Mouse (Mus musculus) ES-E14 (cell line): ENCODE measurements around the gene P4ha1. TPM values are rescaled to one million over a fixed set of nuclear protein-coding genes. Genes with fewer than 3 reads are reported as not detected.

Source experiments
- DNase-seq: peaks from one replicate; pipeline ENCODE4 v3.0.0-alpha.2; 2013; ENCODE audit warnings: low read depth, low spot score
- H3K27ac ChIP-seq: 2 replicates; pipeline ENCODE4 v1.5.1; 2012; ENCODE audit warnings: low read depth, mild to moderate bottlenecking, low read length, moderate library complexity, mixed read lengths; ENCODE audit not compliant: poor library complexity, insufficient read depth, severe bottlenecking
- H3K36me3 ChIP-seq: 2 replicates; pipeline ENCODE4 v1.6.1; 2012; ENCODE audit warnings: mild to moderate bottlenecking, low read length, moderate library complexity, mixed read lengths; ENCODE audit not compliant: control insufficient read depth, poor library complexity, insufficient read depth, severe bottlenecking
- H3K4me1 ChIP-seq, 2 experiments: fragments of 150-350 bp in 1 of 2; sonication (generic) in 1 of 2; 2 replicates each; pipeline ENCODE4 v1.6.1; 2012; ENCODE audit warnings: low read length in 2 of 2, mild to moderate bottlenecking in 1 of 2, mixed read lengths in 1 of 2; ENCODE audit not compliant: control insufficient read depth in 2 of 2, insufficient read depth in 2 of 2, poor library complexity in 1 of 2
- H3K4me3 ChIP-seq, 2 experiments: fragments of 150-350 bp in 1 of 2; sonication (generic) in 1 of 2; 2 replicates each; pipeline ENCODE4 v1.5.1; 2012; ENCODE audit warnings: low read length in 2 of 2, low read depth in 1 of 2, mild to moderate bottlenecking in 1 of 2, mixed read lengths in 1 of 2; ENCODE audit not compliant: insufficient read depth in 1 of 2, poor library complexity in 1 of 2, severe bottlenecking in 1 of 2
- H3K9ac ChIP-seq: 2 replicates; pipeline ENCODE4 v1.6.1; 2012; ENCODE audit warnings: low read depth, mild to moderate bottlenecking, low read length, mixed read lengths; ENCODE audit not compliant: poor library complexity, insufficient read depth, severe bottlenecking
- H3K9me3 ChIP-seq: fragments of 150-350 bp; sonication (generic); 2 replicates; pipeline ENCODE4 v1.6.1; 2012; ENCODE audit warnings: low read depth, mild to moderate bottlenecking, low read length; ENCODE audit not compliant: control insufficient read depth, insufficient read depth
- CHD2 ChIP-seq: IDR thresholded peaks from 2 replicates; pipeline ENCODE4 v1.6.1; 2014; ENCODE audit warnings: mild to moderate bottlenecking, low read depth, low read length, inconsistent platforms
- HCFC1 ChIP-seq: IDR thresholded peaks from 2 replicates; pipeline ENCODE4 v1.6.1; 2012; ENCODE audit warnings: low read length, inconsistent platforms, borderline replicate concordance; ENCODE audit not compliant: insufficient read depth
- MAFK ChIP-seq: IDR thresholded peaks from 2 replicates; pipeline ENCODE4 v1.6.1; 2014; ENCODE audit warnings: mild to moderate bottlenecking, low read depth, low read length, inconsistent platforms; ENCODE audit not compliant: insufficient read depth
- ZC3H11A ChIP-seq: IDR thresholded peaks from 2 replicates; pipeline ENCODE4 v1.6.1; 2012; ENCODE audit warnings: low read depth, mild to moderate bottlenecking, inconsistent platforms, low read length, borderline replicate concordance
- ZNF384 ChIP-seq: IDR thresholded peaks from 2 replicates; pipeline ENCODE4 v1.6.1; 2012; ENCODE audit warnings: low read depth, low read length, inconsistent platforms
- in situ Hi-C, 2 experiments: fragments of 600-800 bp; cut with MboI; formaldehyde crosslinking; loops; one replicate each; pipeline ENCODE4 v1.15.1; 2025; ENCODE audit warnings: low sequenced_read_pairs in 2 of 2, inconsistent platforms in 1 of 2; ENCODE audit not compliant: unreplicated experiment in 2 of 2
- total RNA-seq: library from RNA; depleted of rRNA; stranded (reverse); fragments of 300-350 nt; gene quantifications from 2 replicates; pipeline ENCODE4 v1.2.3, GENCODE M21; 2012

The P4ha1 gene
- total RNA-seq, 1 experiment, result 73.4 TPM

GRCm38 (mm10) chr10:59327316-59327710 lies 4.2 kb downstream of the P4ha1 start:
- in situ Hi-C loops, result no loop called here

DNA sequence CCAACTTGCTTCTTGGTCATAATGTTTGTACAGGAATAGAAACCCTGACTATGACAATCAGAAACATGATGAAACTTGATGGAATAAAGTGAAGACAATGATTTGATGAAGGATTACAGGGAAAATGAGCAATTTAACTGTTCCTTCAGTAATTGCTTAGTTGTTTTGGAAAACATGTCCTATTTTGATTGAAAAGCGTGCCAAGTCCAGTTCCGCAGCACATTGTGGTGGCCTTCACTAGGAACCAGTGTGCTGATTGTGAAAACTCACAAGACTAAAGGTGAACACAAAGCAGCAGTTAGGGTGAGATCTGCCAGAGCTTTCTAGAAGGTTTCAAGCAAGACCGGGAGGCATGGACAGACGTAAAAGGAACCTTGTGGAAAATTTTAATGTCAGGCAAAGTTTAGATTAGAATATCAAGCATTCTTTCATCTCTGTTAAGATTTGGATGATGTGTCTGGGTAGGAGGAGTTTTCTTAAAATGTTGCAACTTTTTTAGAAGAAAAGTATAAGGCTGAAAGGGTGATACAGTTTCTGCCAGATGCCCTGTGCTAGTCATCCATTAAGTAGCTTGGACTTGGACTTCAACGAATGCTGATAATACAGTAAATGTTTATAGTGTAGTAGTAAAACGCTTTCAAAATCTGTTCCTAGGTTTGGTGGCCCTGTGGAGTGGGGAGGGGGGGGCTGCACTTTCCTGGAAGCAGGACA lies 8.6 kb downstream of the P4ha1 start:
- Histone ChIP-seq H3K4me1 (peaks cover 0 to 3% of the 10 kb centered on the region in 2 experiments; a peak in 1 of 4 replicates), H3K27ac (no peak overlapping the region), H3K4me3 (no peak overlapping the region), H3K36me3 (no peaks in the 10 kb centered on the region), H3K9ac (no peak overlapping the region), H3K9me3 (no peaks in the 10 kb centered on the region)
- in situ Hi-C loops, result no loop called here
- DNase-seq, result no peak
- no peak for TF ChIP-seq CHD2
- no peak for TF ChIP-seq HCFC1
- no peak for TF ChIP-seq MAFK
- no peak for TF ChIP-seq ZC3H11A
- no peak for TF ChIP-seq ZNF384

More at GRCm38 (mm10) chr10:59327316-59327710, 4.2 kb downstream of the P4ha1 start:
- Histone ChIP-seq H3K27ac (no peak overlapping the region), H3K9ac (no peak overlapping the region), H3K36me3 (no peaks in the 10 kb centered on the region), H3K9me3 (no peaks in the 10 kb centered on the region), H3K4me1 (peaks cover 0 to 7% of the 10 kb centered on the region in 2 experiments; a peak in 2 of 4 replicates), H3K4me3 (no peak overlapping the region)
- DNase-seq, result no peak
- no peak for TF ChIP-seq MAFK
- TF ChIP-seq ZC3H11A, result no peak
- TF ChIP-seq CHD2, result no peak
- no peak for TF ChIP-seq ZNF384
- TF ChIP-seq HCFC1, result no peak

- peaks cover 0 to 3% of the 10 kb centered on the region in 2 experiments; a peak in 1 of 4 replicates for H3K4me1 ChIP-seq
Observed at GRCm38 (mm10) chr10:59333400-59333799, 10.3 kb downstream of the P4ha1 start.

DNA sequence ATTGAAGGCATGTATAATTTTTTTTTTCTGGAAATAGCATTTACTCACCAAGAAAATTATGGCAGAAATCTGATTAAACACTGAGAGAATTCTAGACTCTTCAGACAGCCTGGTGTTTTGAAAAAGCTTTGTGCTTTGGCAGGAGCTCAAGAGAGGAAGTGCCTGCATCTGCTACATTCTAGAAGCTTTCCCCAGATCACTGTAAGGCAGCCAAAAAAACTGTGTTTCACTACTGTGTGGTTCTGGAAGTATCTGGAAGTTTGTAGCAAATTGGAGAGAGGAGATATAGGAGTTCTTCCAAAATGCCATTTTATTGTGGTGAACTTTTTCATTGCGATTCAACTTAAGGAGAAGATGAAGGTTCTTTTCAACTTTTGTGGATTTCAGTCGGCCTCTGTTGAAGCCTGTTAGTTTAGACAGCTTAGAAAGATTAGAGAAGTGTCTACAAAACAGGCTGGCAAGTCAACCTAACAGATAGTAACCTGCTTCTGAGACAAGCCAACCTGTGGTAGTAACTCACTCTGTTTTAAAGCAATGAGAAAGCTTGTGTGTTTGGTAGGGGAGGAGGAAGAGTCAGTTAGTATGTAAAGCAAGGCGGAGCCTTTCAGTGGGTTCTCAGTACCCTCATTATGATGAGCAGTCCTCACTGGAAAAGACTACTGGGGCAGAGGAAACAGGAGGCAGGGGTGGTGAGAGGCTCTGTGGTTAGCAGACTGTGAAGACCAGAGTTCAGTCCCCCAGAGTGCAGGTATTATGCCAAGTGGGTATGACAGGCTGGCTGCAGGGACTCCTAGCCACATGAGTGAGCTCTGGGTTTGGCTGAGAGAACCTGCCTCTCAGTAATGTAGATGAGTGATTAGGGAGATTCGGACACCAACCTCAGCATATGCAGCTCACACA lies 12.1 kb downstream of the P4ha1 start:
- Histone ChIP-seq H3K4me1 (peaks cover 0 to 3% of the 10 kb centered on the region in 2 experiments; a peak in 1 of 4 replicates), H3K4me3 (no peak overlapping the region), H3K27ac (no peak overlapping the region), H3K36me3 (peaks cover 3% of the 10 kb centered on the region; the same call in 1 of the 2 replicates), H3K9me3 (no peaks in the 10 kb centered on the region), H3K9ac (no peak overlapping the region)
- TF ChIP-seq ZC3H11A, result no peak
- no peak for TF ChIP-seq ZNF384
- TF ChIP-seq CHD2, result no peak
- TF ChIP-seq MAFK, result no peak
- TF ChIP-seq HCFC1, result no peak
- no peak for DNase-seq
- in situ Hi-C loops, result no loop called here

More at GRCm38 (mm10) chr10:59333400-59333799, 10.3 kb downstream of the P4ha1 start:
- Histone ChIP-seq H3K9me3 (no peaks in the 10 kb centered on the region), H3K4me3 (no peak overlapping the region), H3K36me3 (peaks cover 3% of the 10 kb centered on the region; the same call in 1 of the 2 replicates), H3K9ac (no peak overlapping the region), H3K27ac (no peak overlapping the region)
- in situ Hi-C loops, result no loop called here
- DNase-seq, result no peak
- TF ChIP-seq ZC3H11A, result no peak
- TF ChIP-seq ZNF384, result no peak
- no peak for TF ChIP-seq HCFC1
- TF ChIP-seq CHD2, result no peak
